Mouse (Mus musculus): Measurements from ENCODE around the gene Plppr2. TPM values are rescaled to one million over a fixed set of nuclear protein-coding genes. Genes with fewer than 3 reads are reported as not detected.
A peak's percentile ranks its signal among the peaks of the same experiment; 100 is the strongest.

The Plppr2 gene
- total and polyA plus RNA-seq, 2 experiments from 2014 or later: 0.86 to 2.6 TPM

GRCm38 (mm10) chr9:21951977-21952376 lies 15.1 kb downstream of the Plppr2 start:
- whole genome bisulfite sequencing: 77% methylated on average over 3 of the region's 3 CpGs

DNA sequence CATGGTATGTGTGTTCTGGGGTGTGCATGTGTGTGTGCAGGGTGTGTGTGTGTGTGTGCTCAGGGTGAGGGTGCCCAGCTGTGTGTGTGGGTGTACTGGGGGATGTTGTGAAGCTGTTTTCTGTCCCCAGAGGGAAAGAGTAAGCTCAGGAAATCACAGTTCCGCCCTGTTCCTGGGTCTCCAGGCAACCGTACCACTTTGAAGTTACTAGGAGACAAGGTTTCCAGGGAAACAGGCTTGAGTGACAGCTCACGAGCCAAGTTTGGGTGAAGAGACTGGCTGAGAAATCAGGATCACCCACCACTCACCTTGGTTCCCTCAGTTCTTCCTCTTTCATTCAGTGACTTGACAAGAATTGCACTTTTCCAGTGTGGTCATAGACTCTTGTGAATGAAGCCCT lies 16.8 kb downstream of the Plppr2 start:
- H3K4me1 ChIP-seq (ENCODE audit: control insufficient read depth, insufficient read depth): peaks cover 5% of the 10 kb centered on the region; the same call in 1 of the 2 replicates
- H3K9ac ChIP-seq (replicated peaks; ENCODE audit: low read depth, low read length): no peak overlapping the region
- H3K9me3 ChIP-seq (replicated peaks; ENCODE audit: control insufficient read depth, low read length): no peaks in the 10 kb centered on the region
- no peak overlapping the region for H3K4me3 ChIP-seq (ENCODE audit: low read depth, low read length)
- DNase-seq (ENCODE audit: low spot score) (no peak), ATAC-seq (ENCODE audit: insufficient read depth, low read depth) (no peak)
- no peak overlapping the region for H3K4me2 ChIP-seq (ENCODE audit: low read depth, low read length)
- WGBS: 14% methylated on average over 3 of the region's 3 CpGs
- TF ChIP-seq CTCF (IDR thresholded peaks at IDR 0.05; ENCODE audit: low read depth): no peak
- no peak for TF ChIP-seq EP300 (IDR thresholded peaks at IDR 0.05; ENCODE audit: low read depth)
- no peaks in the 10 kb centered on the region for H3K36me3 ChIP-seq (replicated peaks; ENCODE audit: control insufficient read depth, insufficient read depth, low read length)
- H3K27me3 ChIP-seq (ENCODE audit: control insufficient read depth, insufficient read depth, low read length): 0 out of 2 replicates have a peak, but pooled peaks cover 3% of the 10 kb centered on the region
- H3K27ac ChIP-seq (ENCODE audit: low read depth): no peak overlapping the region

More at GRCm38 (mm10) chr9:21951977-21952376, 15.1 kb downstream of the Plppr2 start:
- Histone ChIP-seq H3K9me3 (replicated peaks; ENCODE audit: control insufficient read depth, low read length) (no peaks in the 10 kb centered on the region), H3K27me3 (ENCODE audit: control insufficient read depth, insufficient read depth, low read length) (peaks cover 8% of the 10 kb centered on the region; the same call in 1 of the 2 replicates), H3K36me3 (replicated peaks; ENCODE audit: control insufficient read depth, insufficient read depth, low read length) (no peaks in the 10 kb centered on the region), H3K4me2 (ENCODE audit: low read depth, low read length) (no peak overlapping the region), H3K27ac (ENCODE audit: low read depth) (no peak overlapping the region), H3K9ac (replicated peaks; ENCODE audit: low read depth, low read length) (no peak overlapping the region), H3K4me3 (ENCODE audit: low read depth, low read length) (no peak overlapping the region), H3K4me1 (ENCODE audit: control insufficient read depth, insufficient read depth) (peaks cover 5% of the 10 kb centered on the region; the same call in 1 of the 2 replicates)
- ATAC-seq (ENCODE audit: insufficient read depth, low read depth) (no peak), DNase-seq (ENCODE audit: low spot score) (no peak)
- TF ChIP-seq CTCF (IDR thresholded peaks at IDR 0.05; ENCODE audit: low read depth) (no peak), EP300 (IDR thresholded peaks at IDR 0.05; ENCODE audit: low read depth) (no peak)

- H3K4me3 ChIP-seq (ENCODE audit: low read depth, low read length): no peak overlapping the region
- no peaks in the 10 kb centered on the region for H3K27me3 ChIP-seq (ENCODE audit: control insufficient read depth, insufficient read depth, low read length)
- WGBS: 90% methylated on average over 3 of the region's 3 CpGs
- no peak overlapping the region for H3K9ac ChIP-seq (replicated peaks; ENCODE audit: low read depth, low read length)
- TF ChIP-seq CTCF (IDR thresholded peaks at IDR 0.05; ENCODE audit: low read depth) (no peak), EP300 (IDR thresholded peaks at IDR 0.05; ENCODE audit: low read depth) (no peak)
- H3K9me3 ChIP-seq (replicated peaks; ENCODE audit: control insufficient read depth, low read length): no peaks in the 10 kb centered on the region
- H3K4me1 ChIP-seq (ENCODE audit: control insufficient read depth, insufficient read depth): peaks cover 5% of the 10 kb centered on the region; the same call in 1 of the 2 replicates
- DNase-seq (ENCODE audit: low spot score) (no peak), ATAC-seq (ENCODE audit: insufficient read depth, low read depth) (no peak)
- H3K27ac ChIP-seq (ENCODE audit: low read depth): no peak overlapping the region
- H3K4me2 ChIP-seq (ENCODE audit: low read depth, low read length): no peak overlapping the region
- H3K36me3 ChIP-seq (replicated peaks; ENCODE audit: control insufficient read depth, insufficient read depth, low read length): no peaks in the 10 kb centered on the region
Measured at GRCm38 (mm10) chr9:21954635-21955034, 17.8 kb downstream of the Plppr2 start.

GRCm38 (mm10) chr9:21955225-21955569 lies 18.4 kb downstream of the Plppr2 start:
- Histone ChIP-seq H3K27ac (ENCODE audit: low read depth) (peak overlapping the region; percentile 41; the same call in 1 of the 2 replicates), H3K4me3 (ENCODE audit: low read depth, low read length) (peak overlapping the region; percentile 65), H3K4me2 (ENCODE audit: low read depth, low read length) (peak overlapping the region; percentile 71), H3K9me3 (replicated peaks; ENCODE audit: control insufficient read depth, low read length) (no peaks in the 10 kb centered on the region), H3K27me3 (ENCODE audit: control insufficient read depth, insufficient read depth, low read length) (0 out of 2 replicates have a peak, but pooled peaks cover 4% of the 10 kb centered on the region), H3K4me1 (ENCODE audit: control insufficient read depth, insufficient read depth) (peaks cover 5% of the 10 kb centered on the region; the same call in 1 of the 2 replicates), H3K36me3 (replicated peaks; ENCODE audit: control insufficient read depth, insufficient read depth, low read length) (no peaks in the 10 kb centered on the region), H3K9ac (replicated peaks; ENCODE audit: low read depth, low read length) (peak overlapping the region; percentile 69; the same call in 1 of the 2 replicates)
- DNase-seq (ENCODE audit: low spot score) (no peak), ATAC-seq (ENCODE audit: insufficient read depth, low read depth) (peak; percentile 40)
- TF ChIP-seq EP300 (IDR thresholded peaks at IDR 0.05; ENCODE audit: low read depth) (no peak), CTCF (IDR thresholded peaks at IDR 0.05; ENCODE audit: low read depth) (peak; percentile 32; the same call in 1 of the 2 replicates)
- WGBS: 3% methylated on average over 18 of the region's 18 CpGs

DNA sequence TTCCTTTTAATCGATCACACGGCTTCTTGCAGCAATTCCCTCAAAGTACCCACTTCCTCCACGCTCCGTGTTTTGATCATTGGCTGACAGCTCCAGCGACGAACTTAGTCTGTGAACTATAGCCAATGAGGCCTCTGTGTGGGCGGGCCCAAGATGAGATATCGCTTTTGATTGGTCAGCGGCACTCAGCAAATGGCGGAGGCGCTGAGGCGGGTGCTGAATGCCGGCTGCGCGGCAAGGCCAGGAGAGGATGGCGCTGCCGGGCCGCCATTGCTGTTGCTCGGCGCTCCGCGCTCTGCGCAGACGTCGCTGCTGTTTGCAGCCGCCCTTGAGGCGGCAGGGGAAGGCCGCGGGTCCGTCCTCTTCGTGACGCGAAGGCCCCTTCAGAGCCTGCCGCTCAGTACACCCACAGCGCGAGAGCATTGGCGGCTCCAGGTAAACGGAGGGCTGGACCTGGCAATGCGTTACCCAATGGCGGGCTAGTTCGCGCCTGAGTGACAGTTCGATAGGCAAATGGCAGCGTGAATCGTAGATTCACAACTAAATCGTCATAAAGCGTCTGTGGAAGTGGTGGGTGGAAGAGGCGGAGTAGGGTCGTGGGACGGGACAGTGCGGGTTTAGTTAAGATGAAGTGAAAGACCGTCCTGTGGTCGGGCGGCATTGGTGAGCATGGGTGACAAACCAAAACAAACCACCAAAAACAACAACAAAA lies 18.9 kb downstream of the Plppr2 start, which contains the start of gene Swsap1:
Gene Swsap1, plus strand, starts transcription at position 186 of the 712 bp plus-strand sequence.
- under 1% methylated on average over 54 of the region's 54 CpGs for WGBS
- H3K4me1 ChIP-seq (ENCODE audit: control insufficient read depth, insufficient read depth): peaks cover 5% of the 10 kb centered on the region; the same call in 1 of the 2 replicates
- TF ChIP-seq EP300 (IDR thresholded peaks at IDR 0.05; ENCODE audit: low read depth) (no peak; the same call in 1 of the 2 replicates), CTCF (IDR thresholded peaks at IDR 0.05; ENCODE audit: low read depth) (no peak)
- H3K36me3 ChIP-seq (replicated peaks; ENCODE audit: control insufficient read depth, insufficient read depth, low read length): no peaks in the 10 kb centered on the region
- peaks cover 10% of the 10 kb centered on the region for H3K27me3 ChIP-seq (ENCODE audit: control insufficient read depth, insufficient read depth, low read length)
- peak within 1 kb of the TSS; percentile 65 for H3K4me3 ChIP-seq (ENCODE audit: low read depth, low read length)
- H3K4me2 ChIP-seq (ENCODE audit: low read depth, low read length): peak within 1 kb of the TSS; percentile 71
- H3K9me3 ChIP-seq (replicated peaks; ENCODE audit: control insufficient read depth, low read length): no peaks in the 10 kb centered on the region
- ATAC-seq (ENCODE audit: insufficient read depth, low read depth) (peak; percentile 97), DNase-seq (ENCODE audit: low spot score) (peak; percentile 98)
- H3K27ac ChIP-seq (ENCODE audit: low read depth): peak within 1 kb of the TSS; percentile 95
- H3K9ac ChIP-seq (replicated peaks; ENCODE audit: low read depth, low read length): peak within 1 kb of the TSS; percentile 69

All from heart, postnatal 0 days (tissue).